Mouse (Mus musculus) urinary bladder, postnatal 14 days (tissue): Measurements from ENCODE around the gene Cdc14a.

Source experiments
- DNase-seq: peaks from one replicate; pipeline ENCODE4 v3.0.0; 2021; ENCODE audit warnings: low spot score

The Cdc14a gene

GRCm38 (mm10) chr3:116329023-116329762, 94.6 kb downstream of the Cdc14a start:
- DNase-seq: no peak

GRCm38 (mm10) chr3:116327616-116328004, 96.2 kb downstream of the Cdc14a start:
- no peak for DNase-seq

- peak; percentile 84 for DNase-seq
Observed at GRCm38 (mm10) chr3:116327001-116327615, 96.7 kb downstream of the Cdc14a start.

- no peak for DNase-seq
Observed at GRCm38 (mm10) chr3:116325501-116325900, 98.3 kb downstream of the Cdc14a start.

GRCm38 (mm10) chr3:116319696-116320095, 104.1 kb downstream of the Cdc14a start:
- DNase-seq: no peak

GRCm38 (mm10) chr3:116311838-116312237, 112.0 kb downstream of the Cdc14a start:
- DNase-seq: no peak

GRCm38 (mm10) chr3:116311173-116311572, 112.7 kb downstream of the Cdc14a start:
- DNase-seq: no peak

GRCm38 (mm10) chr3:116310672-116311071, 113.2 kb downstream of the Cdc14a start:
- no peak for DNase-seq

GRCm38 (mm10) chr3:116310033-116310432, 113.8 kb downstream of the Cdc14a start:
- no peak for DNase-seq

- DNase-seq: no peak
Observed at GRCm38 (mm10) chr3:116304800-116305753, 118.8 kb downstream of the Cdc14a start.

GRCm38 (mm10) chr3:116302581-116302980, 121.3 kb downstream of the Cdc14a start:
- DNase-seq: no peak

GRCm38 (mm10) chr3:116301754-116302153, 122.1 kb downstream of the Cdc14a start:
- no peak for DNase-seq

GRCm38 (mm10) chr3:116298727-116299126, 125.1 kb downstream of the Cdc14a start:
- peak; percentile 34 for DNase-seq

GRCm38 (mm10) chr3:116298003-116298402, 125.8 kb downstream of the Cdc14a start:
- peak; percentile 37 for DNase-seq

GRCm38 (mm10) chr3:116297170-116297569, 126.7 kb downstream of the Cdc14a start:
- no peak for DNase-seq

GRCm38 (mm10) chr3:116290041-116290815, 133.6 kb downstream of the Cdc14a start:
- no peak for DNase-seq

GRCm38 (mm10) chr3:116288833-116289232, 135.0 kb downstream of the Cdc14a start:
- no peak for DNase-seq

GRCm38 (mm10) chr3:116284735-116285134, 139.1 kb downstream of the Cdc14a start:
- no peak for DNase-seq

- no peak for DNase-seq
Observed at GRCm38 (mm10) chr3:116283996-116284395, 139.8 kb downstream of the Cdc14a start.

GRCm38 (mm10) chr3:116281663-116282062, 142.2 kb downstream of the Cdc14a start:
- no peak for DNase-seq

- no peak for DNase-seq
Observed at GRCm38 (mm10) chr3:116277146-116277545, 146.7 kb downstream of the Cdc14a start.

- DNase-seq: no peak
Observed at GRCm38 (mm10) chr3:116271679-116272078, 152.2 kb downstream of the Cdc14a start.
